Mouse (Mus musculus): ENCODE results near the gene Agl.

DNA sequence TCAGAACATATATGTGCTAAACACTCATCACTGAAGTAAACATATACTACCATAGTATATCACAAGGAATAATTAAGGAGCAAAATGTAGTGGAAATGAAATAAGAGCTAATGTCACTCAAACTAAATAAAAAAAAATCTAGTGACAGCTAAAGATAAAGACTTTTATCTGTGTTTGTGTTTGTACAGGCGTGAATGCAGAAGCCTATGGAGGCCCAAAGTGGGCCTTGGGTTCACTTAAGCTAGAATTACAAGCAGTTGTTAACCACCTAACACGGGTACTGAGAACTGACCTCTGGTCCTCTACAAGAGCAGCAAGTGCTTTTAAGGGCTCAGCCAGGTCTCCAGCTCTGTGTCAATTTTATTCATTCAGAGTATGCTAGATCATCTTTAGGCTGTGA is 31.0 kb downstream of the Agl start:
- TF ChIP-seq EP300 (optimal IDR thresholded peaks at IDR 0.05) (no peak), CTCF (IDR thresholded peaks at IDR 0.05; ENCODE audit: low read depth) (no peak)

Data from stomach, postnatal 0 days (tissue).